In genomic region chr11:101679907-101680306, GRCm38 (mm10) we compare ENCODE assay signal across 9 mouse cellular contexts. TPM values are rescaled to one million over a fixed set of nuclear protein-coding genes. Genes with fewer than 3 reads are reported as not detected.
DNase-seq lines count a peak whose midpoint lies in the region; ATAC-seq and TF ChIP-seq lines count a peak whose summit lies in the region.
"Had no signal": no experiment of that assay in that cellular context is flagged by ENCODE, and none has a peak within 500 bp of the region (broad histone marks: within the 10 kb centered on the region; RNA-seq: fewer than 3 reads in every experiment).

No protein-coding gene starts in this region.

- intact Hi-C loops in heart, adult 2 months (cut with DNase I) = loop anchor here (2.0 kb wide), 1 partner anchor 17 kb away; no protein-coding TSS in a partner anchor

- H3K4me1 ChIP-seq in hindbrain, embryonic 10.5 days (replicated peaks) = peaks cover 17% of the 10 kb centered on the region
- peaks cover 9% of the 10 kb centered on the region for H3K4me1 ChIP-seq in hindbrain, embryonic 14.5 days (replicated peaks; ENCODE audit: control insufficient read depth, insufficient read depth, low read length)
- H3K4me1 ChIP-seq in heart, adult 2 months (ENCODE audit: control insufficient read depth, insufficient read depth, low read length) = peaks cover 9% of the 10 kb centered on the region
- peaks cover 7% of the 10 kb centered on the region; the same call in 1 of the 2 replicates for H3K4me1 ChIP-seq in heart, postnatal 0 days (ENCODE audit: control insufficient read depth, insufficient read depth)
- H3K4me1 ChIP-seq: liver, embryonic 15.5 days had no signal

- peak overlapping the region; percentile 75 for H3K27ac ChIP-seq in hindbrain, embryonic 10.5 days
- no peak overlapping the region for H3K27ac ChIP-seq in hindbrain, embryonic 14.5 days
- H3K27ac ChIP-seq in heart, adult 2 months = peak overlapping the region; percentile 79
- H3K27ac ChIP-seq in heart, postnatal 0 days (ENCODE audit: low read depth) = peak overlapping the region; percentile 47; the same call in 1 of the 2 replicates
- H3K27ac ChIP-seq: hindbrain, embryonic 15.5 days; liver, embryonic 15.5 days had no signal

- TF ChIP-seq CTCF in heart, adult 2 months (IDR thresholded peaks at IDR 0.05) = no peak
- TF ChIP-seq CTCF in heart, postnatal 0 days (IDR thresholded peaks at IDR 0.05; ENCODE audit: low read depth) = no peak

- TF ChIP-seq EP300 in heart, adult 2 months (IDR thresholded peaks at IDR 0.05; ENCODE audit: insufficient read depth, low read depth, low read length) = peak; percentile 75; the same call in 1 of the 2 replicates
- TF ChIP-seq EP300 in heart, postnatal 0 days (IDR thresholded peaks at IDR 0.05; ENCODE audit: low read depth) = no peak

- DNase-seq in hindbrain, embryonic 10.5 days (ENCODE audit: low spot score) = no peak
- no peak for DNase-seq in hindbrain, embryonic 14.5 days (ENCODE audit: low spot score)
- DNase-seq in heart, adult 2 months = peak in 1 of 2 experiments; percentile 62
- DNase-seq in heart, postnatal 0 days (ENCODE audit: low spot score) = no peak
- peak; percentile 71 for DNase-seq in lung, postnatal 10 days
- no peak for DNase-seq in cerebellum, postnatal 14 days

- no peaks in the 10 kb centered on the region for H3K36me3 ChIP-seq in hindbrain, embryonic 10.5 days
- H3K36me3 ChIP-seq in hindbrain, embryonic 14.5 days (replicated peaks; ENCODE audit: control insufficient read depth, insufficient read depth) = no peaks in the 10 kb centered on the region
- H3K36me3 ChIP-seq in heart, adult 2 months (ENCODE audit: control insufficient read depth, insufficient read depth, low read length) = no peaks in the 10 kb centered on the region
- no peaks in the 10 kb centered on the region for H3K36me3 ChIP-seq in heart, postnatal 0 days (replicated peaks; ENCODE audit: control insufficient read depth, insufficient read depth, low read length)
- H3K36me3 ChIP-seq: hindbrain, embryonic 15.5 days; liver, embryonic 15.5 days had no signal

- H3K9ac ChIP-seq in hindbrain, embryonic 14.5 days = no peak overlapping the region
- no peak overlapping the region for H3K9ac ChIP-seq in heart, adult 2 months (ENCODE audit: low read depth, low read length)
- no peak overlapping the region for H3K9ac ChIP-seq in heart, postnatal 0 days (replicated peaks; ENCODE audit: low read depth, low read length)
- H3K9ac ChIP-seq: hindbrain, embryonic 15.5 days; liver, embryonic 15.5 days had no signal

- no peaks in the 10 kb centered on the region for H3K79me2 ChIP-seq in heart, adult 2 months (replicated peaks; ENCODE audit: control insufficient read depth, insufficient read depth, low read length)

- WGBS in hindbrain, embryonic 10.5 days = 45% methylated on average over 6 of the region's 7 CpGs
- WGBS in hindbrain, embryonic 14.5 days = 52% methylated on average over 5 of the region's 7 CpGs
- 45% methylated on average over 7 of the region's 7 CpGs for WGBS in heart, adult 2 months
- WGBS in heart, postnatal 0 days = 60% methylated on average over 5 of the region's 7 CpGs

- H3K4me3 ChIP-seq in hindbrain, embryonic 10.5 days = no peak overlapping the region
- no peak overlapping the region for H3K4me3 ChIP-seq in hindbrain, embryonic 14.5 days (replicated peaks; ENCODE audit: low read length)
- H3K4me3 ChIP-seq in heart, adult 2 months = no peak overlapping the region
- no peak overlapping the region for H3K4me3 ChIP-seq in heart, postnatal 0 days (ENCODE audit: low read depth, low read length)
- H3K4me3 ChIP-seq: hindbrain, embryonic 15.5 days; liver, embryonic 15.5 days had no signal

- H3K4me2 ChIP-seq in hindbrain, embryonic 14.5 days (replicated peaks) = no peak overlapping the region
- H3K4me2 ChIP-seq in heart, postnatal 0 days (ENCODE audit: low read depth, low read length) = no peak overlapping the region
- H3K4me2 ChIP-seq: hindbrain, embryonic 15.5 days; liver, embryonic 15.5 days had no signal

- H3K27me3 ChIP-seq in hindbrain, embryonic 10.5 days (ENCODE audit: insufficient read depth, poor library complexity, severe bottlenecking) = no peaks in the 10 kb centered on the region
- no peaks in the 10 kb centered on the region for H3K27me3 ChIP-seq in hindbrain, embryonic 14.5 days (ENCODE audit: control insufficient read depth, insufficient read depth, low read length)
- no peaks in the 10 kb centered on the region for H3K27me3 ChIP-seq in heart, adult 2 months (ENCODE audit: control insufficient read depth, insufficient read depth, low read length)
- H3K27me3 ChIP-seq in heart, postnatal 0 days (ENCODE audit: control insufficient read depth, insufficient read depth, low read length) = no peaks in the 10 kb centered on the region
- H3K27me3 ChIP-seq: hindbrain, embryonic 15.5 days; liver, embryonic 15.5 days had no signal

- TF ChIP-seq POLR2A in heart, adult 2 months (IDR thresholded peaks at IDR 0.05; ENCODE audit: insufficient read depth, low read depth, low read length) = peak; percentile 33; the same call in 1 of the 2 replicates

- no peak for ATAC-seq in hindbrain, embryonic 14.5 days (ENCODE audit: low FRiP score)
- no peak for ATAC-seq in heart, postnatal 0 days (ENCODE audit: insufficient read depth, low read depth)
- no peak for ATAC-seq in megakaryocyte-erythroid progenitor cell, adult 5-6 weeks (replicated peaks; ENCODE audit: low FRiP score, low TSS enrichment, poor library complexity, severe bottlenecking)

- no peaks in the 10 kb centered on the region for H3K9me3 ChIP-seq in hindbrain, embryonic 10.5 days
- no peaks in the 10 kb centered on the region for H3K9me3 ChIP-seq in hindbrain, embryonic 14.5 days (ENCODE audit: control insufficient read depth, low read length)
- no peaks in the 10 kb centered on the region for H3K9me3 ChIP-seq in heart, postnatal 0 days (replicated peaks; ENCODE audit: control insufficient read depth, low read length)
- H3K9me3 ChIP-seq: hindbrain, embryonic 15.5 days; liver, embryonic 15.5 days had no signal

RNA-seq across cellular contexts. Expression of gene Arl4d, which starts 14.6 kb away (rescaled TPM):
- 7.9 and 9.4 TPM in 2 replicates for polyA plus RNA-seq in hindbrain, embryonic 10.5 days (2016; fragmentation: Nextera tagmentation; extraction: Ambion mirVana)
- polyA plus RNA-seq in hindbrain, embryonic 14.5 days (2014; fragmentation: Nextera tagmentation; extraction: Ambion mirVana) = 5.6 and 5.9 TPM in 2 replicates
- 10 to 100 TPM; 18.9 to 23.5 TPM for total RNA-seq in heart, adult 2 months (2021)
- polyA plus RNA-seq in heart, adult 2 months (2012; rRNA removed) = 23.4 and 27.8 TPM in 2 replicates
- 8.1 and 12.2 TPM in 2 replicates for total RNA-seq in heart, postnatal 0 days (2014; rRNA removed; ENCODE audit: low replicate concordance)
- polyA plus RNA-seq in heart, postnatal 0 days (2015; fragmentation: Nextera tagmentation; extraction: Ambion mirVana) = 9.9 and 11.3 TPM in 2 replicates
- total RNA-seq in megakaryocyte-erythroid progenitor cell, adult 5-6 weeks (2014; fragmentation: Nextera tagmentation) = 0.22 TPM in 1 of 2 replicates, not detected in the other
- 5.8 TPM in 1 of 2 replicates, not detected in the other for total RNA-seq in megakaryocyte-erythroid progenitor cell, adult 5-6 weeks (2017)

RNA-seq across cellular contexts. Expression of gene Dhx8, which starts 52.8 kb away (rescaled TPM):
- 37.1 and 42.2 TPM in 2 replicates for polyA plus RNA-seq in hindbrain, embryonic 10.5 days (2016; fragmentation: Nextera tagmentation; extraction: Ambion mirVana)
- polyA plus RNA-seq in hindbrain, embryonic 14.5 days (2014; fragmentation: Nextera tagmentation; extraction: Ambion mirVana) = 29.3 and 30.5 TPM in 2 replicates
- 10 to 100 TPM; 16.0 to 17.1 TPM for total RNA-seq in heart, adult 2 months (2021)
- 7.2 and 10.7 TPM in 2 replicates for polyA plus RNA-seq in heart, adult 2 months (2012; rRNA removed)
- total RNA-seq in heart, postnatal 0 days (2014; rRNA removed; ENCODE audit: low replicate concordance) = 12.4 and 13.5 TPM in 2 replicates
- 12.6 and 13.1 TPM in 2 replicates for polyA plus RNA-seq in heart, postnatal 0 days (2015; fragmentation: Nextera tagmentation; extraction: Ambion mirVana)
- 31.5 and 41.1 TPM in 2 replicates for total RNA-seq in megakaryocyte-erythroid progenitor cell, adult 5-6 weeks (2014; fragmentation: Nextera tagmentation)
- 26.8 and 49.1 TPM in 2 replicates for total RNA-seq in megakaryocyte-erythroid progenitor cell, adult 5-6 weeks (2017)

RNA-seq across cellular contexts. Expression of gene Rdm1, which starts 52.9 kb away (rescaled TPM):
- 34.2 and 39.4 TPM in 2 replicates for polyA plus RNA-seq in hindbrain, embryonic 10.5 days (2016; fragmentation: Nextera tagmentation; extraction: Ambion mirVana)
- 13.7 and 16.6 TPM in 2 replicates for polyA plus RNA-seq in hindbrain, embryonic 14.5 days (2014; fragmentation: Nextera tagmentation; extraction: Ambion mirVana)
- total RNA-seq in heart, adult 2 months (2021) = 10 to 100 TPM; 45.6 to 49.5 TPM
- 42.3 and 49.8 TPM in 2 replicates for polyA plus RNA-seq in heart, adult 2 months (2012; rRNA removed)
- total RNA-seq in heart, postnatal 0 days (2014; rRNA removed; ENCODE audit: low replicate concordance) = 44.1 and 44.5 TPM in 2 replicates
- polyA plus RNA-seq in heart, postnatal 0 days (2015; fragmentation: Nextera tagmentation; extraction: Ambion mirVana) = 38.1 and 40.4 TPM in 2 replicates
- 13.0 and 21.8 TPM in 2 replicates for total RNA-seq in megakaryocyte-erythroid progenitor cell, adult 5-6 weeks (2014; fragmentation: Nextera tagmentation)
- total RNA-seq in megakaryocyte-erythroid progenitor cell, adult 5-6 weeks (2017) = 2.0 and 5.3 TPM in 2 replicates
